Mouse (Mus musculus) MEL (cell line): ENCODE measurements at regions not wholly inside any gene's neighbourhood (a gene's known extent, or its start where the extent isn't known, plus 50 kb on each side); places are given as distances from the start of the nearest gene placed in this dataset.

ENCODE experiments used
- BHLHE40 ChIP-seq: IDR thresholded peaks from 2 replicates; pipeline ENCODE4 v1.6.1; 2012; ENCODE audit warnings: low read depth, mild to moderate bottlenecking, inconsistent platforms, low read length, improper control_type of control experiment, borderline replicate concordance
- CTCF ChIP-seq, 3 experiments: IDR thresholded peaks in 2 of 3; conservative IDR thresholded peaks in 1 of 3; 2 replicates each; pipeline ENCODE4 v1.5.1; 2011 to 2012; ENCODE audit warnings: low read length in 3 of 3, low read depth in 2 of 3, mild to moderate bottlenecking in 2 of 3, improper control_type of control experiment in 1 of 3, inconsistent platforms in 1 of 3, mixed read lengths in 1 of 3, moderate library complexity in 1 of 3; ENCODE audit not compliant: control insufficient read depth in 1 of 3, insufficient read depth in 1 of 3, poor library complexity in 1 of 3, severe bottlenecking in 1 of 3
- GATA1 ChIP-seq: IDR thresholded peaks from 2 replicates; pipeline ENCODE4 v1.6.1; 2011; ENCODE audit warnings: low read depth, low read length, improper control_type of control experiment
- KAT2A ChIP-seq: conservative IDR thresholded peaks from 2 replicates; pipeline ENCODE4 v1.6.1; 2012; ENCODE audit warnings: low read depth, low read length, improper control_type of control experiment, inconsistent platforms
- MAFK ChIP-seq: IDR thresholded peaks from 2 replicates; pipeline ENCODE4 v1.6.1; 2011; ENCODE audit warnings: low read depth, mild to moderate bottlenecking, low read length, improper control_type of control experiment, borderline replicate concordance
- MXI1 ChIP-seq: IDR thresholded peaks from 2 replicates; pipeline ENCODE4 v1.6.1; 2011; ENCODE audit warnings: mild to moderate bottlenecking, low read depth, low read length, improper control_type of control experiment
- MYB ChIP-seq: IDR thresholded peaks from 2 replicates; pipeline ENCODE4 v1.6.1; 2011; ENCODE audit warnings: mild to moderate bottlenecking, low read depth, low read length, improper control_type of control experiment
- POLR2A ChIP-seq, 2 experiments: IDR thresholded peaks; 2 replicates each; pipeline ENCODE4 v1.6.1; 2011 to 2012; ENCODE audit warnings: low read length in 2 of 2, mild to moderate bottlenecking in 2 of 2, control low read depth in 1 of 2, improper control_type of control experiment in 1 of 2, low read depth in 1 of 2, moderate library complexity in 1 of 2; ENCODE audit not compliant: control insufficient read depth in 1 of 2, insufficient read depth in 1 of 2, poor library complexity in 1 of 2
- POLR2AphosphoS2 ChIP-seq: IDR thresholded peaks from 2 replicates; pipeline ENCODE4 v1.6.1; 2011; ENCODE audit warnings: low read length, improper control_type of control experiment
- TCF12 ChIP-seq: IDR thresholded peaks from 2 replicates; pipeline ENCODE4 v1.6.1; 2014; ENCODE audit warnings: low read depth, mild to moderate bottlenecking, inconsistent platforms, low read length, improper control_type of control experiment, moderate library complexity
- USF1 ChIP-seq: IDR thresholded peaks from 2 replicates; pipeline ENCODE4 v1.6.1; 2014; ENCODE audit warnings: low read depth, mild to moderate bottlenecking, inconsistent platforms, low read length, improper control_type of control experiment, moderate library complexity
- ZNF384 ChIP-seq: IDR thresholded peaks from 2 replicates; pipeline ENCODE4 v1.6.1; 2012; ENCODE audit warnings: low read depth, mild to moderate bottlenecking, inconsistent platforms, low read length, improper control_type of control experiment

GRCm38 (mm10) chr5:51937320-51937719 is 253.0 kb downstream of the Dhx15 start:
- TF ChIP-seq POLR2AphosphoS2 (no peak), POLR2A (IDR thresholded peaks at IDR 0.05; ENCODE audit: control insufficient read depth in 1 of 2, insufficient read depth in 1 of 2, low read depth in 1 of 2, low read length in 2 of 2, poor library complexity in 1 of 2) (no peak), MYB (peak; percentile 63; the same call in 1 of the 2 replicates), CTCF (IDR thresholded peaks at IDR 0.05 in 2 of 3, conservative IDR thresholded peaks at IDR 0.05 in 1 of 3; ENCODE audit: control insufficient read depth in 1 of 3, insufficient read depth in 1 of 3, low read depth in 2 of 3, low read length in 3 of 3, poor library complexity in 1 of 3, severe bottlenecking in 1 of 3) (no peak), ZNF384 (no peak), MAFK (no peak), MXI1 (no peak), GATA1 (peak; percentile 74), BHLHE40 (no peak), KAT2A (no peak), TCF12 (peak; percentile 61), USF1 (no peak)
